Mouse (Mus musculus) liver, adult 10 weeks (tissue): ENCODE measurements around the gene Tdrd3. TPM values are rescaled to one million over a fixed set of nuclear protein-coding genes. Genes with fewer than 3 reads are reported as not detected.

Source experiments
- polyA plus RNA-seq: library from polyadenylated mRNA; stranded (reverse); fragments of 350-450 nt; fragmentation: Illumina TruSeq; extraction: RNeasy Lipid Tissue Mini Kit (QIAGEN cat#74804); gene quantifications from one replicate; pipeline ENCODE4 v1.2.3, GENCODE M21; 2014; ENCODE audit warnings: low read depth, low replicate concordance

The Tdrd3 gene
- 18.4 TPM for polyA plus RNA-seq

GRCm38 (mm10) chr14:87415808-87416721, at the start of gene Tdrd3:
Tdrd3 (plus strand) TSS chr14:87416639.

